Mouse (Mus musculus): ENCODE data around the gene Paqr9. TPM values are rescaled to one million over a fixed set of nuclear protein-coding genes. Genes with fewer than 3 reads are reported as not detected.

The Paqr9 gene
- polyA plus RNA-seq, 1 experiment from 2014 or later = 2.8 TPM

DNA sequence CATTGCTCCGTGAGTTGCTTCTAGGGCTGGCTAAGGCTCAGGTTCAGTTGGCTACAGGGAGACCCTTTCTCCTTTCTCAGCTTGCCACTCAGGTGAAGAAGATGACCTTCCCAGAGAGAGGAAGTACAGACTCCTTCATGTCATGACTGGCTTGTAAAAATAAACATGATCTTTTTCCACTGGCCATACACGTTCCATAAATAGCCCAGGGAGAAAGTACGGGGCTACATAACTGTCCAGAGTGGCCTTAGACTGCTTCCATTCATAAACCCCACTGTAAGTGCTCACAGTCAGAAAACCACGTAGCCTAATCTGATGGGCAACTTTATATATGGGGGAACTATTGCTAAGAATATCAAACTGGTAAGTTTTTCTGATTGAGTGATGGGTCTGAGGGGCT lies 4.6 kb downstream of the Paqr9 start:
- H3K27me3 ChIP-seq (ENCODE audit: insufficient read depth, low read length) = peaks cover 28% of the 10 kb centered on the region
- H3K36me3 ChIP-seq (ENCODE audit: insufficient read depth, low read length) = no peaks in the 10 kb centered on the region
- no peak overlapping the region for H3K9ac ChIP-seq (ENCODE audit: low read depth, low read length)
- no peaks in the 10 kb centered on the region for H3K9me3 ChIP-seq (replicated peaks; ENCODE audit: low read length)
- no peak overlapping the region for H3K27ac ChIP-seq
- H3K4me3 ChIP-seq (replicated peaks; ENCODE audit: low read depth, low read length) = no peak overlapping the region
- peaks cover 6% of the 10 kb centered on the region; the same call in 1 of the 2 replicates for H3K4me1 ChIP-seq (replicated peaks; ENCODE audit: insufficient read depth, low read length)
- no peak for ATAC-seq (replicated peaks; ENCODE audit: low FRiP score, low read depth)
- 55% methylated on average over 4 of the region's 4 CpGs for WGBS
- DNase-seq (ENCODE audit: low spot score) = no peak
- no peak overlapping the region for H3K4me2 ChIP-seq (ENCODE audit: low read length)
- TF ChIP-seq CTCF (IDR thresholded peaks at IDR 0.05; ENCODE audit: low read depth) = no peak

DNA sequence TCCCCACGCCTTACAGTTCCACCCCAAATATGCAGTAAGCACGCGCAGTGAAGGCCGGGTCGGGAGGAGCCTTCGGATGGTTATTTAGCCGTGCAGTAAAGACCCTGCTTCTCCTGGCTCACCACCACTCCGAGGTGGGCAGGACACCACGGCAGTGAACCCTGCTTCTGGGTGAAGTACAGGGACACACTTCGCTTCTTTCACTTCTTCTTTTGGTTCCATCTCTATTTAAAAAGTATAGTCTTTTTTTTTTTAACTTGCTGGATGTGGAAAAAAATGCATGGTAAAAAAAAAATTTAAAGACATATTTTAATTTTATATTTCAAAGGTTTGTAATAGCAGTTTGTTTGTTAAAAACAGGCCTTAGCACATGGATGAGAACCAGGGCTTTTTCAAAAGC lies 6.9 kb downstream of the Paqr9 start:
- no peak for TF ChIP-seq CTCF (IDR thresholded peaks at IDR 0.05; ENCODE audit: low read depth)
- Histone ChIP-seq H3K27ac (no peak overlapping the region), H3K4me1 (replicated peaks; ENCODE audit: insufficient read depth, low read length) (no peaks in the 10 kb centered on the region), H3K36me3 (ENCODE audit: insufficient read depth, low read length) (no peaks in the 10 kb centered on the region), H3K4me3 (replicated peaks; ENCODE audit: low read depth, low read length) (no peak overlapping the region), H3K9ac (ENCODE audit: low read depth, low read length) (no peak overlapping the region), H3K4me2 (ENCODE audit: low read length) (no peak overlapping the region), H3K9me3 (replicated peaks; ENCODE audit: low read length) (no peaks in the 10 kb centered on the region), H3K27me3 (ENCODE audit: insufficient read depth, low read length) (peaks cover 9% of the 10 kb centered on the region; the same call in 1 of the 2 replicates)
- WGBS = 87% methylated on average over 10 of the region's 10 CpGs
- no peak for DNase-seq (ENCODE audit: low spot score)
- no peak for ATAC-seq (replicated peaks; ENCODE audit: low FRiP score, low read depth)

GRCm38 (mm10) chr9:95566931-95567330 lies 7.5 kb downstream of the Paqr9 start:
- H3K9me3 ChIP-seq (replicated peaks; ENCODE audit: low read length) = no peaks in the 10 kb centered on the region
- 66% methylated on average over 5 of the region's 5 CpGs for WGBS
- no peaks in the 10 kb centered on the region for H3K4me1 ChIP-seq (replicated peaks; ENCODE audit: insufficient read depth, low read length)
- peaks cover 7% of the 10 kb centered on the region; the same call in 1 of the 2 replicates for H3K27me3 ChIP-seq (ENCODE audit: insufficient read depth, low read length)
- H3K4me3 ChIP-seq (replicated peaks; ENCODE audit: low read depth, low read length) = no peak overlapping the region
- DNase-seq (ENCODE audit: low spot score) (no peak), ATAC-seq (replicated peaks; ENCODE audit: low FRiP score, low read depth) (no peak)
- no peak overlapping the region for H3K27ac ChIP-seq
- no peak overlapping the region for H3K4me2 ChIP-seq (ENCODE audit: low read length)
- H3K9ac ChIP-seq (ENCODE audit: low read depth, low read length) = no peak overlapping the region
- no peak for TF ChIP-seq CTCF (IDR thresholded peaks at IDR 0.05; ENCODE audit: low read depth)
- no peaks in the 10 kb centered on the region for H3K36me3 ChIP-seq (ENCODE audit: insufficient read depth, low read length)

DNA sequence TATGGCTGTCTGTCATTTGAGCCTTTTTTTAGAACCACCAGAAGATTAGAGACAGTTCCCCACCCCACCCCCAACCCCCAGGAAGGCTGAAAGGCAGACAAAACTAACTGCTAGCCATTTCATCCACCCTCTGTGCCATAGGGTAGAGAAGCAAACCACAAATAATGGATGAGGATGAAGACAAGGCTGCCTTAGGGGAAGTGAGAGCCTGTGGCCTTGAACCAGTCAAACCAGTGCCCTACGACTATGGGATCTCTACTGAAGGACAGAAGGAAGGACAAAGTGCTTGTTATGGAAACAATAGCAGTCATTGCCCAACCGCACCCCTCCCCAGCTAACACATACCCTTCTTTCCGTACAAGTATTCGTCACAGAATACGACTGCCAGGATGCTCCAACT lies 9.8 kb downstream of the Paqr9 start:
- H3K27me3 ChIP-seq (ENCODE audit: insufficient read depth, low read length) = 0 out of 2 replicates have a peak, but pooled peaks cover 4% of the 10 kb centered on the region

DNA sequence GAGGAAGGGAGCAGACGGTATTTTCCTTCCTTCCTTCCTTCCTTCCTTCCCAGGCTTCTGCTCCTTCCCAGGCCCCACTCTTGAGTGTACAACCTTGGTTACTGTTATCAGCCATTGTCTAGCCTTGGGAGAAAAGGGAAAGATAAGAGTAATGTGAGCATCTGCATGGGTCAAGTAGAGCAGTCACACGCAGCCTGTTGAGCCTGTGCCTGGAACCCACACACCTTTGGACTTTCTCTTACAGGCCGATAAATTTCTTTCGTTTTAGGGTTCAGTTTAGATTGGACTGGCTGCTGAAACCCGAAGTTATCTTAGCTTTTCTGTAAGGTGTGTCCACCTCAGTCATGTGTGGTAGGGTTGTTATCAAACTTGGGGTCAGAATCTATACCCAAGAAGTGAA lies 10.5 kb downstream of the Paqr9 start:
- no peaks in the 10 kb centered on the region for H3K4me1 ChIP-seq (replicated peaks; ENCODE audit: insufficient read depth, low read length)
- H3K27ac ChIP-seq = no peak overlapping the region
- WGBS = 88% methylated on average over 5 of the region's 5 CpGs
- DNase-seq (ENCODE audit: low spot score) (no peak), ATAC-seq (replicated peaks; ENCODE audit: low FRiP score, low read depth) (no peak)
- no peak overlapping the region for H3K9ac ChIP-seq (ENCODE audit: low read depth, low read length)
- no peak for TF ChIP-seq CTCF (IDR thresholded peaks at IDR 0.05; ENCODE audit: low read depth)
- H3K9me3 ChIP-seq (replicated peaks; ENCODE audit: low read length) = no peaks in the 10 kb centered on the region
- 0 out of 2 replicates have a peak, but pooled peaks cover 4% of the 10 kb centered on the region for H3K27me3 ChIP-seq (ENCODE audit: insufficient read depth, low read length)
- no peak overlapping the region for H3K4me2 ChIP-seq (ENCODE audit: low read length)
- no peaks in the 10 kb centered on the region for H3K36me3 ChIP-seq (ENCODE audit: insufficient read depth, low read length)
- H3K4me3 ChIP-seq (replicated peaks; ENCODE audit: low read depth, low read length) = no peak overlapping the region

More for the DNA sequence above, 9.8 kb downstream of the Paqr9 start:
- ATAC-seq (replicated peaks; ENCODE audit: low FRiP score, low read depth) = no peak
- Histone ChIP-seq H3K4me1 (replicated peaks; ENCODE audit: insufficient read depth, low read length) (no peaks in the 10 kb centered on the region), H3K27ac (no peak overlapping the region), H3K4me2 (ENCODE audit: low read length) (no peak overlapping the region), H3K36me3 (ENCODE audit: insufficient read depth, low read length) (no peaks in the 10 kb centered on the region), H3K4me3 (replicated peaks; ENCODE audit: low read depth, low read length) (no peak overlapping the region), H3K9me3 (replicated peaks; ENCODE audit: low read length) (no peaks in the 10 kb centered on the region), H3K9ac (ENCODE audit: low read depth, low read length) (no peak overlapping the region)
- no peak for TF ChIP-seq CTCF (IDR thresholded peaks at IDR 0.05; ENCODE audit: low read depth)
- WGBS = 98% methylated on average over 5 of the region's 5 CpGs
- DNase-seq (ENCODE audit: low spot score) = no peak

DNA sequence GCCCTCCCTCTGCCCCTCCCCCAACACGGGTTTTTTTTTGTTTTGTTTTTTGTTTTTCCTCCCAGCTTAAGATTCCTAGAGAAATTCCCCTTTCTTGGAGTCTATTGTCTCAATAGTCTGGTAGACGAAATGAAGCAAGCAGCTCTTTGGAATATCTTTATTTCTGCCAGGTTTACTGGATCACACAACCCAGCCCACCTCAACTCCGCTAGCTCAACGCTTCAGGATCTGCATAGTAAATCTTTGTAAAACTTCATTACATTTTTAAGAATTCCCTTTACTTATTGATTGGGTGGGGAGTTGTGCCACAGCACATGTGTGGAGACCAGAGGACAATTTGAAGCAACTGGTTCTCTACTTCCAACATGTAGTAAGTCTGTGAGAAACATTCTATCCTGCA lies 11.1 kb downstream of the Paqr9 start:
- Histone ChIP-seq H3K4me2 (ENCODE audit: low read length) (no peak overlapping the region), H3K27me3 (ENCODE audit: insufficient read depth, low read length) (0 out of 2 replicates have a peak, but pooled peaks cover under 1% of the 10 kb centered on the region), H3K27ac (no peak overlapping the region), H3K4me1 (replicated peaks; ENCODE audit: insufficient read depth, low read length) (no peaks in the 10 kb centered on the region), H3K4me3 (replicated peaks; ENCODE audit: low read depth, low read length) (no peak overlapping the region), H3K36me3 (ENCODE audit: insufficient read depth, low read length) (no peaks in the 10 kb centered on the region), H3K9me3 (replicated peaks; ENCODE audit: low read length) (no peaks in the 10 kb centered on the region), H3K9ac (ENCODE audit: low read depth, low read length) (no peak overlapping the region)
- DNase-seq (ENCODE audit: low spot score) (no peak), ATAC-seq (replicated peaks; ENCODE audit: low FRiP score, low read depth) (no peak)
- WGBS = 88% methylated on average over 4 of the region's 4 CpGs
- no peak for TF ChIP-seq CTCF (IDR thresholded peaks at IDR 0.05; ENCODE audit: low read depth)

DNA sequence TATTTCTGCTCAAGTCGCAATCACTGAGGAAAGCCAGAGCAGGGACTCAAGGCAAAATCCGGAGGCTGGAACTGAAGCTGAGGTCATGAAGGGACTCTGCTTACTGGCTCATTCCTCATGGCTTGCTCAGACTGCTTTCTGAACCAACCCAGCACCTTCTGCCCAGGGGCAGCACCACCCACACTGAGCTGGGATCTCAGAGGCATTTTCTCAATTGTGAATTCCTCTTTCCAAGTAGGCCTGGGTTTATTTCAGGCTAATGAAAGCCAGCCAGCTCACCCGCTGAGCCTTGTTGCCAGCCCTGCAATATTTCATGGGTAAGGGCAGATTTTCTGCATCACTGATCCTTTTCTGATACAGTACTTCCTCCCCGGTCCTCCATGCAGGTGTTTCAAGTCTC lies 12.0 kb downstream of the Paqr9 start:
- DNase-seq (ENCODE audit: low spot score) (no peak), ATAC-seq (replicated peaks; ENCODE audit: low FRiP score, low read depth) (no peak)
- Histone ChIP-seq H3K9me3 (replicated peaks; ENCODE audit: low read length) (no peaks in the 10 kb centered on the region), H3K4me2 (ENCODE audit: low read length) (no peak overlapping the region), H3K27me3 (ENCODE audit: insufficient read depth, low read length) (no peaks in the 10 kb centered on the region), H3K36me3 (ENCODE audit: insufficient read depth, low read length) (no peaks in the 10 kb centered on the region), H3K4me1 (replicated peaks; ENCODE audit: insufficient read depth, low read length) (no peaks in the 10 kb centered on the region), H3K9ac (ENCODE audit: low read depth, low read length) (no peak overlapping the region), H3K4me3 (replicated peaks; ENCODE audit: low read depth, low read length) (no peak overlapping the region), H3K27ac (no peak overlapping the region)
- 77% methylated on average over 4 of the region's 4 CpGs for WGBS
- no peak for TF ChIP-seq CTCF (IDR thresholded peaks at IDR 0.05; ENCODE audit: low read depth)
